Mouse (Mus musculus): ENCODE measurements at regions not wholly inside any gene's neighbourhood (a gene's known extent, or its start where the extent isn't known, plus 50 kb on each side); places are given as distances from the start of the nearest gene placed in this dataset.

DNA sequence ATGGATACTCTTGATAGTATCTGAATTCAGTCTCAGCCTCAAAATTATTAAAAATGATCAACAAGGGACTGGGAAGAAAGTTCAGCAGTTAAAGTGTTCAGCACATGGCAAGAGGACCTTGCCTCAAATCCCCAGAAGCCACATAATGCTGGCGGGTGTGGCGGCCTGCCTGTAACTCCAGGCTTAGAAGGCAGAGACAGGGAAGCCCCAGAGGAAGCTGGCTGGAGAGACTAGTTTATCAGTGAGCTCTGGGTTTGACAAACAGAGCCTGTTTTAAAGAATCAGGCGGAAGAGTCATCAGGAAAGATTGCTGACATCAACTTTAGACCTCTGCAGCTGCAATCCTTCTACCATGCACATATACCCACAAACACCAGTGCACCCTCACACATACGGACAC is 52.1 kb upstream of the Fyn start:
- no peak for DNase-seq

DNA sequence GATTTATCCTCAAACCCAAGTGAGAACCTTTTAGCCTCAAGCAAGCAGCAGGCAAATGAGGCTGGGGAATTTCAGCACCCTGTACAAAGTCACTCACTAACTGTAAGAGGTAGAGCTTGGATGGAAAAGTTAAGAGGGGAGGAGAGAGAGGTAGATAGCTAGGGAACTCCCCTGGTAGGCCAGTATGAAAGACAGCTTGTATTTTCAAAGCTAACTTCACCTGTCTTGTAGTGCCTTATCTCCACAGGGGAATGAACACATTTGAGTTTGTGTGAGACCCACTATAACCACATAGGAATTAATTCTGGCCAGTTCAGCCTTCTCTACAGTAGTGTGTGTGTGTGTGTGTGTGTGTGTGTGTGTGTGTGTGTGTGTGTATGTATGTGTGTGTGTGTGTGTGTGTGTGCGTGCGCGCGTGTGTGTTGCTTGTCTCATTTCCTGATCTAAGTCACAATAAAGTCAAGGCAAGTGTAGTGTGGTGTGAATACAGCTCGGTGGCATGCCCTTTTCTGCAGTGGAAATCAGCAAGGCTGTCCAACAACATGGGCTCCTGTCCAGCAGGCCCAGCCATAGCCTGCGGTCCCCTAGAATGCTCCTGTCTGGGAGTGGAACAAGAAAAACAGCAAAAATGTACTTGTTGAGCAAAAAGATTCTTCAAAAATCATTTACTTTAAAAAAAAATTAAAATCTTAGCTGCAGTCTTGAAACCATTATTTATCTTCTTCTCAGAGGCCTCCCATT is 53.1 kb upstream of the Fyn start:
- no peak for DNase-seq

DNA sequence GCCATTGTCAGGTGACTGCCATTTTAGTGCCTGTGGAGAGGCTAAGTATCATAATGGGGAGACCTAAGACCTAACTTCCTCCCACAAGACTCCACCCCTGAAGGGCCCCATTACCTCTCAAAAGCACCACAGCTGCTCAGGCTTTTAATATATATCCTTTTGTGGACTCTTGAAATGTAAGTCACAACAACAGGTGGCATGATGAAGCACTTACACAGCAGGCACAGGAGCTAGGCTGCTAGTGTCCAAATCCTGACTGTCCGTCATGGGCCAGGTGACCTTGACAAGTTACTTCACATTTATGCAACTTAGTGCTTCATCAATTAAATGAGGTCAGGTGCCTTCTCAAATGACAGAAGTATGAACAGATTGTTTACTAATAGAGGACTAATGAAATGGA is 57.2 kb upstream of the Fyn start:
- no peak for DNase-seq

GRCm38 (mm10) chr10:39308535-39308934 is 60.1 kb upstream of the Fyn start:
- DNase-seq = no peak

GRCm38 (mm10) chr10:39292703-39293496 is 75.8 kb upstream of the Fyn start:
- no peak for DNase-seq

DNA sequence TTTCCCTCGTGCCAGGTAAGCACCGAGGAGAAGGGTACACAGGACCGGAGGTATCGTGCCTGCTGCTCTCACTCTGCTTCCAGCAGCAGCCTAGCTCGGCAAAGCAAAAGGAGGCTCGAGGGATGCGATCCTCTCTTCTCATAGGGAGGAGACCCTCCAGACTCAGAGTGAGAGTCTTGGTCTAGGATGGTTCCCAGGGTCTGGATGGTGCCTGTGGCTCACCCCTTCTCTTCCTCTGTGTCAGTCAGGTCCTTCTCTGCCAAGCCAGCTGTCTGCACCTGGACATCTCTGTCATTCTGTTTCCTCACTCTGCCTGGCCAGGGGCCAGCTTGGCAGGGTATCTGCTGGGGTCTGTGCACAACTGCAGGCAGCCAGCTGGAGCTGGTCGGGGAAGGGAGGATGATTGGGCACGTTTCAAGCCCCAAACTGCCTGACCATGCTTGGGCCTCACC is 76.9 kb upstream of the Fyn start:
- DNase-seq = peak in 1 of 2 experiments; percentile 7

DNA sequence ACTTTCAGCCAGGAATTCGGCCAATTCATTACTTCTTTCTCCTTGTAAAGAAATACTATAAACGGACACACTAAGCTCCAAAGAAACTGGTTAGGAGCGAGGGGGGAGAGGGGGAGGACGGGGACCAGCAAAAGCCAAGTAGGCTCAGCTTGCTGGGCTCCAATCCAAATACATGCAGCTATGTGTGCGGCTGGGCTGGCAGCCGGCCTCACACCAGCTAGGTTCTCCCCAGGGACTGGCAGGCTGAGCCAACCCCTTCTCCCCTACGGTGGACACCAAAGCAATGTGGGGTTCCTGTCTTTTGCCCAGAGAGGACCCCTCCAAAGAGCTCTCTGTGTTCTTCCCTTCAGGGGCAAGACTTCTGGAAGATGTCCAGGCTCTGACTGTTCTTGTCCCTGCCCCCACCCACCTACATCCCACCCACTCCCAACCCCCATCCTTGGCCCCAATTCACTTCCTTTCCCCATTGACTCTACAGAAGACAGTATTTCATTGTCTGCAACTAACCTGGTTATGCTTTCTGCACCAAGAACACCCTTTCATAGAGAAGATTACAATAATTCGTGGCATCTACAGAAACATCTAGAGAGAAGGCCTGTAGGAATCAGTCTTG is 77.4 kb upstream of the Fyn start:
- peak; percentile 36 to 42 for DNase-seq

DNA sequence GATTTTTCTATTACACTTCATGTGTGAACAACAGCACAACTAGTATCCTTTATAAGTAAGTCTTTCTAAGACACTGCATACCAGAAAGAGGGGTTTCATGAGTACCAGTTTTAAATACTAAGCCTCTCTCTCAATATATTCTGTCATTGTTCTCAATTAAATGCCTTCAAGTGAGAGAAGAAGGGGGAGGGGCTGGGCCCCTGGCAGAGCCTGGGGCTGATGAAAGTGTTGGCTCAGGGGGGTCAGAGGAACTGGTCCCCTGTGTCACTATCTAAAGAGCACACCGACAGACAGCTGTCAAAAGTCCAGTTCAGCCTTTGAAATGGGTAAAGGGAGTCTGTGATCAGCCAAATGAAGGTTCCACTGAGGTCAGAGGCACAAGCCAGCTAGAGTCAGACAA is 78.4 kb upstream of the Fyn start:
- DNase-seq = no peak

DNA sequence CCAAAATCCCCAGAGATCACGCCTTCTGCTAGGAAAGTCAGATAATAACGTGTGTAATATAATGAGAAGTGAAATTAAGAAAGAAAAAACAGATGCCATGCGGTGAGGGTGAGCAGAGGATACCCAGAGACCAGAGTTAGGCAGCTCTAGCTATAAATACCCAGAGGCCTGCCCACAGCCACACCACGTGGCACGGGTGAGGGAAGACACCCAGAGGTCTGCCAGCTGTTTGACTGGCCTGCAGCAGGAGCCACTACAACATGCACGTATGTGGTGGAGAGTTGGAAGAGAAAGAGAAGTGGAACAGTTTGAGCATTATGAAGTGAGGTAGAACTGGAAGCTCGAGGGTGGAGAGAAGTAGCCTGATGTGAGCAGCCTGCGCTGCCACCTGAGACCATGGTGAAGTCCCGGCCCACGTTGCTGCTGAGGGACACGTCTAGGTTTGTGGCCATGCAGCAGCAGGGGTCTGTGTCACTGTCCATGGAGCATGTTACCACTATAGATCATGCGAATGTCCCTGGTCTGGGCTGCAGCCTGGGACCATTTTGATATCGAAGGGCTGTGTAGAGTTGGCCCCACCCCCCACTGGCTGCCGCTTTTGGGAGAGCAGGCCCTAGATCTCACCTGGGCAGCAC is 88.2 kb upstream of the Fyn start:
- no peak for DNase-seq

- DNase-seq = no peak
Observed at GRCm38 (mm10) chr10:39274202-39274601, 94.5 kb upstream of the Fyn start.

DNA sequence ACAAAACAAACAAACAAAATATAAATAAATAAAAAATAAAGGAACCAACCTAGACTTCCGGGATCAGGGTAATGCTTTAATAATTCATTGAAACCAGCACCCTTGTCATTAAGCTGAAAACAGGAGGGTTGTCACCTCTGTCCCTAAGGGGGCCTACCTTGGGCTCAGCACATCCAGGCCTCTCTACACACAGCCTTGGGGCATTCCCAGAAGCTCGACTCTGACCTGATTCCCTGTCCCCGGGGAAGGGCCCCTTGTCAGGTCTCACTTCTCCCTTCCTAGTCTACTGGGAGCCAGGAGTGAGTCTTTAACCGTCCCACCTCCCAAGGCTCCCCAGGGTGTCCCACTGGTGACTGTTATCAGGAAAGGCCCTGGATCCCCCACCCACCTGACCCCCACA is 95.2 kb upstream of the Fyn start:
- DNase-seq = no peak

DNA sequence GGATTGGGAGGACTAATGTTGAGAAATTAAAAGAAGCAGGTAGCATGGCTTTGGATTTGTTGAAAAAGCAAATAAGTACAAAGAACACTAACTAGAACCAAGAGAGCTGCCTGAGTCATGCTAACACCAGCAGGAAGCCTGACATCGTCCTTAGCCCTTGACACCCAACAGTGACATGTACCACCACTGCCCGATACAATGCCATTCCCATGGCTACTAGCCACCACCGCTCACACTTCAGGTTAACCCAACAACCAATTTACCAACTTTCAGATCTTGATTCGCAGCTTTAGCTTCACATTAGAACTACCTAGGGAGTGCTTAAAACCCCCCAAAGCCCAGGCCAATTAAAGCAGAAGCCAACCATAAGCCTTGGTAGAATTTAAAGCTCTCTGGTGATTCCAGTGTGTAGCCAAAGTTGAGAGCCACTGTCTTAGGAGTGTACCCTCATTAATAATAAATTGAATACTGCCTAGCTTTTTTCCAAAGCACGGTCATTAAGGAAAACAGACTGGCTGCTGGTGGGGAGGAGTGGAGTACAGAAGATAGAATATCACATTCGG is 96.2 kb upstream of the Fyn start:
- DNase-seq = no peak

DNA sequence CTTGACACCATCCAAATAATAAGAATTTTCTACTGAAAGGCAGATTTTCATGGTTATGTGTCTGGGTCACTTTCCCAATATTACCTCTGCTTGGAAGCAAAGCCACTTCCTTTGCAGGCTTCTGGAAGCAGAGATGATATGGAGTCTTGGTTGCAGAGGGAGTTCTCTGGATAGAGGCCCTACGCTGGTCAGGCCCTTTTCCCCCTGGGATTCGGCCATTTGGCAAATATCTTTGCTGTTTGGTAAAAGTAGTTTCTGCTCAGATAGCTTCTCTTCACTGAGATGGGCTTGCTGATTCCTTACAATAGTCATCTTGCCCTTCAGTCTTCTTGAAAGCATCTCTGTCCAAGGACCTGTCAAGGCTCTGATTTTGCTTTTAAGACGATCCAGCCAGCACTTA is 98.2 kb upstream of the Fyn start:
- no peak for DNase-seq

GRCm38 (mm10) chr10:39267236-39267635 is 101.4 kb upstream of the Fyn start:
- no peak for DNase-seq

- DNase-seq = peak; percentile 52 to 61
Observed at GRCm38 (mm10) chr10:39266482-39266881, 102.2 kb upstream of the Fyn start.

DNA sequence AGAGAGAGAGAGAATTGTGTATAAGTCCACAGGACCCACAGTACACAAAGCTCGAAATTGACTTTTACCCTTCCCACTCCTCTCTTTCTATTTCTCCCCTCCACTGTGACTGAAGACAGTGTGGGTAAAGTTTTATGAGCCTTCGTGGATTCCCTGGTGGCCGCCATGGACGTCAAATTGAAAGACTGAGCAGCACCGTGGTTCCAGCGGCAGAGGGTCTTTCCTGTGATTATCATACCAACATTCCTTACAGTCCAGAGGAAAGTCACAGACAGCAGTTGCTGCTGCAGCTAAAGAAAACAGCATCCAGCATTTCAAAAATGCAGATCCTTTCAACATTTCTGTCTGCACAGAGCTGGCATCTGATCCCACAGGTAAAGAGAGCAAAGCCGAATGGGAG is 98.9 kb upstream of the Ccn6 start:
- no peak for DNase-seq

GRCm38 (mm10) chr10:39261174-39262145 is 97.9 kb upstream of the Ccn6 start:
- DNase-seq = no peak

GRCm38 (mm10) chr10:39260061-39260460 is 96.5 kb upstream of the Ccn6 start:
- DNase-seq = no peak

- DNase-seq = no peak
Observed at GRCm38 (mm10) chr10:39257371-39258154, 94.0 kb upstream of the Ccn6 start.

DNA sequence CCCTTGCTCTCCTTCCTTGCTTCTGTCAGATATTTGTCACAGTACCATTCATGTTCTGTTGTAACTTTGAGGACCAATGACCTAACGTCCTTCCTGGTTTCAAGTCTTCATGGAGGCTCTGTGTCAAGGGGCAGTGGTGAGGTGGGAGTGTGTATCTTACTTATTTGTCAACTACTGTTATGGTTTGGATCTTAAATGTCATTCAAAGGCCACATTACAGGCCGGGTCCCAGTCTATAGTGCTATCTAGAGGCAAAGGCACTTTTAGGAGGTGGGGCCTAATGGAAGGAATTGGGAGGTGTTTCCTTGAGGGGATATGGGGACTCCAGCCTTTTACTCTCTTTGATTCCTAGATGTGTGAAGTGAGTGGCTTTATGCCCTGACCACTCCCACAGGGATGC is 91.0 kb upstream of the Ccn6 start:
- no peak for DNase-seq

DNA sequence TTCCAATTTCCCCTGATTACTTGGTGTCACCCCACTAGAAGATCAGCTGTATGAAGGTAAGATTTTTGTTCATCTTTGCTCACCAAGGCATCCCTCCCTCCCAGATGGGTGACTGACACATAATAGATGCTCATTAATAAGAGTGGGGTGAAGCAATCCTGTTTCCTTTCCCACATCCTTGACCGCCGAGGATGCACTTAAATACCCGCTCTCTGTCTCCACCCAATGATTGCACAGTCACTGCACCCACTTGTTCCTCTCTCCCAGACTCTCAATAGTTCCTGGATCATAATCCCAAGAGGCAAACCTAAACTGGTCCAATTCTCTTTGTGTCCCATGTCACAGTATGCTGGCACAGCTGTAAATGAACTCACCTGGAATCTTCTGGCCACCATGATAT is 86.4 kb upstream of the Ccn6 start:
- no peak for DNase-seq
